Mouse (Mus musculus) brain, embryonic 14.5 days (tissue): ENCODE measurements at regions not wholly inside any gene's neighbourhood (a gene's known extent, or its start where the extent isn't known, plus 50 kb on each side); places are given as distances from the start of the nearest gene placed in this dataset.
A peak's percentile ranks its signal among the peaks of the same experiment; 100 is the strongest.

Source experiments
- DNase-seq: peaks from one replicate; pipeline ENCODE4 v3.0.0-alpha.2; 2011; ENCODE audit warnings: low read depth
- CTCF ChIP-seq: fragments of 200-500 bp; IDR thresholded peaks from 2 replicates; pipeline ENCODE4 v1.5.1; 2012; ENCODE audit warnings: inconsistent platforms, mild to moderate bottlenecking, moderate library complexity, borderline replicate concordance; ENCODE audit not compliant: insufficient read depth, insufficient read length; ENCODE audit errors: extremely low read depth
- POLR2A ChIP-seq: fragments of 200-500 bp; IDR thresholded peaks from 2 replicates; pipeline ENCODE4 v1.6.1; 2012; ENCODE audit warnings: mild to moderate bottlenecking, inconsistent platforms, borderline replicate concordance; ENCODE audit not compliant: poor library complexity, insufficient read depth, insufficient read length, severe bottlenecking; ENCODE audit errors: extremely low read depth

DNA sequence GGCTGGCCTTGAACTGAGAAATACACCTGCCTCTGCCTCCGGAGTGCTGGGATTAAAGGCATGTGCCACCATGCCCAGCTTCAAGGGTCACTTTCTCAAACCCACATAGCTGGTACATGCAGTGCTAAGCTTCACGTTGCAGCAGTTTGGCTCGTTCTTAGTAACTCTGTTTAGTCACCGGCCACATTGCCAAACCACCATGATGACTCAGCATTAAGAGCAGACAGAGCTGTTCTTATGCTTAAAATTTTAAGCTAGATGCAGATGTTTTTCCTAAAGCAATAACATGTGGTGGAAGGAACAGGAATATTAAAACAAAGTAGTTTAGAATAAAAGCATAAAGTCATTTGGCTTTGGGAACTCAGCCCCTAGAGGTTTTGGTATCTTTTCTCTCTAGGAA is 250.2 kb upstream of the Fshr start:
- TF ChIP-seq POLR2A (no peak), CTCF (no peak)
- DNase-seq = no peak

DNA sequence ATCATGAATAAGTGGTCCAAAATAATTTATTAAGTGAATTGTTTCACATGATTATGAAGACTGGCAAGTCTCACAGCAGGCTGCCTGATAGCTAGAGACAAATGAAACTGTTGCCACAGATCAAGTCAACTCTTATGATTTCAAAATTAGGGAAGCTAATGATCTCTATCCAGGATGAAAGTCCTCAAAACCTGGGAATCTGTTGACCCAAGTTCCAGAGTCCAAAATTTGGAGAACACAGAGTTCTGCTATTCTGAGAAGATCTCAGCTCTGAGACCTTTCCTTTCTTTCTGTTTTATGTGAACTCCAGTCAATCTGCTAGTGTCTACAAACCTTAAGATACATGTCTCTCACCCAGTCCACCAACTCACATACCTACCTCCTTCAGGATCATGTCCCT is 248.9 kb upstream of the Fshr start:
- TF ChIP-seq POLR2A = no peak
- TF ChIP-seq CTCF = no peak

DNA sequence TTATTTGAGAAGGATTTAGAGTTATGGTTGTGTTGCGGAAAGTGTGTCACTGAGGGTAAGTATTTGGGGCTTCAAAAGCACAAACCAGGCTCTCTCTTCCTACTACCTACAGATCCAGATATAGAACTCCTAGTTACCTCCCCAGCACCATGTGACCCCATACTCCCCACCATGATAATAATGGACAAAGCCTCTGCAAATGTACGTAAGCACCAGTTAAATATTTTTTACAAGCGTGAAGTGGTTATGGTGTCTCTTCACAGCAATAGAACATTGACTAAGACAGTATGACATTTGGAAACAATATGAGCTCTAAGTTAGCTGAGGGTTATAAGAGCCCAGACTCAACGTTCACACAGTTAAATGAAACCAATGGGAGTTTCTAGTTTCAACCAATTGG is 233.8 kb upstream of the Fshr start:
- TF ChIP-seq POLR2A (no peak), CTCF (no peak)
- DNase-seq = no peak

More for the DNA sequence above, 248.9 kb upstream of the Fshr start:
- DNase-seq = no peak

DNA sequence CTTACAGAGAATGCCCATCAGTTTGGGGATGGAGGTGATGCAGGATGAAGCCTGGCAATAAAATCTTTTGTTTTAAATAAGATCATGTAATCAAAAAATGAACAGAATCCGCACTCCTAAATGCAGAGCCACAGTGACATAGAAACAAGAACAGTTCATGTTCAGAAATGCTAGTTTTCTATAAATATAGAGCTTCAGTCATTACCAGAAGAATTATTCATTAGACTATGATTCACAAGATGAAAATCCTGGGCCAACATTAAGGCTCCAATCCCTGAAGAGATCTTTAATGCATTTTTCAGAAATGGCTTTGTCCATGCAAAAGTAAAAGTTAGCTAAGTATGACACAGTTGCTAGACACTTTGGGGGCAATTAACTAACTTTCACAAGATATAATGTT is 209.6 kb upstream of the Fshr start:
- DNase-seq = no peak
- TF ChIP-seq CTCF (no peak), POLR2A (no peak)

DNA sequence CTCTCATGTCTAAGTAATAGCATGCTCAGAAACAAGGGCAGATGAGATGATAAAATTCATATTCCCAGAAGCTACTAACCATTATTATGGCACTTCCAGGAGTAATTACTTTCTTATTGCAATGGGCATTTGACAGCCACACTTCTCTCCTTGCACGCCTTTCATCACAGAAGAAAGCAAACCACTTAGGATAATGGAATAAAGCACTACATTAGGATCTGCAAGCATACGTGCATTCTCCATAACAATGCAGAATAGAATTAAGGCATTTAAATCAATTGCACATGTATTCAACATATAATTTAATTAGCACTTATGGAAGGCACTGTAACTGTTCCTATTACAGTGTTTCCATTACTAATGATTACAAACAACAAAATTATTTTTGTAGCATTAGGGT is 205.1 kb upstream of the Fshr start:
- DNase-seq = peak; percentile 46
- no peak for TF ChIP-seq CTCF
- TF ChIP-seq POLR2A = no peak

DNA sequence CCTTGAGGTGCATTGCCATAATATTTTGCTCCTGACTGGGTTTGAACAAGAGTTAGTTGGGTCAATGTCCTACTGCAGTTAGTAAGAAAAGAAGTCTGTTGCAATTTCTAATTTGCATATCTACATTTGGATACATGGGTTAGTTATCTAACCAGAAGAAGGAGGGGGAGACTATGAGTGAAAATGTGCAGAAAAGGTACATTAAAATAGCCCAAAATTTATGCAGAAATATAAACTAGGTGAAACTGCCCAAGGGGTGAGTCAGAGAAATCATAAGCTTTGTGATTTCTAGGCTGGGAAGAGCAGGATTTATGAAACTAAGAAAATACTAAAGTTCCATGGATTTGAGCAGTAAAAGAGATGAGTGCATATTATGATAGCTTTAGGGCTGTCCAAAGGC is 156.8 kb upstream of the Fshr start:
- no peak for DNase-seq
- TF ChIP-seq CTCF (no peak), POLR2A (no peak)

DNA sequence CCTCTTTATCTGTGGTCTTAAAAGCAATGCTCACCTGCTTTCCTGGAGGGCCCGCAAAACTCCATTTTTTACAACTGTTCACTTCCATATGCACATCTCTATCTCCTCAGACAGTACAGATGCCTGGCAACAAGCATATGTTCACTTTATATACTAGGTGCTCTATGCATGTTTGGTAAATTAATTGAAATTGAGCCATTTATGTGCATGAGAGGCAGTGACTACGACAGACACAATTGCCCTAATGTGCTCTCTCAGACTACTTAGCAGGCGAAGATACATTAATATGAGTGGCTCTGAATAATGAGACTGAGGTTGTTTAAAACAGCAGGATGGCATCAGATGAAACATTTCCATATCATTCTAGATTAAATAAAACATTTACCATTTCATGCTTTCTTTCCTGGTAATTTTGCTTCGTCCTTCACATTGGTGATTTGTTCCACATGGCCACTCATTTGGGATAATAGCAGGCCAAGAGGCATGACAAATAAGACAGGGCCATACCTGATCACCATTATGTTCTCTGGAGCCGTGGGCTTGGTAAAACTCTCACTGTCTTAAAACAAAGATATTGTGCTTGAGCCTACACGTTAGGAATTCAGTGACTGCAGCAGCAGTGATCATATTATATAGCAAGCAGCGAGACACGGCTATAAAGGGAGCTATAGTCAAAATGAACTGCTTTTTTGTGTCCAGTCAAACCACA is 140.2 kb upstream of the Fshr start:
- DNase-seq = peak; percentile 48
- TF ChIP-seq CTCF (no peak), POLR2A (no peak)

DNA sequence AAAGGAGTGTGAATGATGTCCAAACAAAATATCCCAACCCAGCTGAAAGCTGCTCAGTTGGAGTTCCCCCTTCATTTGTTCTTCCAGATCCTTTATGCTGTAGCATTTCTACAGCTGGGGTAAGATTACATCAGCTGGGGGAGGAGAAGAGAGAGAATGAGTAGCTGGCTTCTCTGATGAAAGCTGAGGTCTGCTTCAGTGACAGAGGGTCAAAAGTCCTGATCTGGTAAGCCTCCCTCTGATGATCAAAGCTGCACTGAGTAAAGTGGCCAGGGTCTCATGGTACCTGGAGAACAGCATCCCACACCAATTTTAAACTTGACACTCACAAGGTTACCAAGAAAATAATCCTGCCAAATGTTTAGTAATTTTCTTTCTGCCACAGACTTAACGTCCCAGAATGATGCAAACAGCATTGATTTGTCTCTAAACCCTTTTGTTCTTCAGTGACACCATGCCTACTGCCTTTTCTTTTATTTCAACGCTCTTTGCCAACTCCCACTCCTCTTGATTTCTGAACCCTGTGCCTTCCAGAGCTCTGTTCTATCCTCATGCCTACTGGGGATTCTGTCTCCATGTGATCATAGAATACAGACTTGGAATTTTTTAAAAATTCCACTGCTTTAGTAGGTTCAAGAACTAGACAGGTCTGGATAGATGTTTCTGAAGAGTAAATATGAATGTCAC is 119.3 kb upstream of the Fshr start:
- TF ChIP-seq CTCF (no peak), POLR2A (no peak)

DNA sequence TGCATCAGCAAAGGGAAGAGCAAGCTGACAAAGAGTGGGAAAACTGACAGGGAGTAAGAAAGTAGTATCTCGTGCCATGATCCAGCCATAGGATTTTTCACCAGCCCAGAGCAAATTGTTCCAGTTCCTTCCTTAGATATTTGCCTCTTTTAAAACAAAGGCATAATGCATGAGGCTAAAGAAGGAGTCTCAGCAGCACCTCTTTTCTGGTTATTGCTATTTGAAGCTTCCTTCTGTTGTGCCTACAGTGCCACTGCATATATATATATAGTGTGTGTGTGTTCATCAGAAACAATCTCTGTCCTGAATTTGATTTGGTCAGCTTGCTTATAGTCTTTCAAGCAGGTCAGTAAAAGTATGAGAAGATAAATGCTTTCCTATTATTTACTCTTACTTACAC is 117.9 kb upstream of the Fshr start:
- no peak for DNase-seq
- TF ChIP-seq CTCF (no peak), POLR2A (no peak)

More for the DNA sequence above, 119.3 kb upstream of the Fshr start:
- no peak for DNase-seq

DNA sequence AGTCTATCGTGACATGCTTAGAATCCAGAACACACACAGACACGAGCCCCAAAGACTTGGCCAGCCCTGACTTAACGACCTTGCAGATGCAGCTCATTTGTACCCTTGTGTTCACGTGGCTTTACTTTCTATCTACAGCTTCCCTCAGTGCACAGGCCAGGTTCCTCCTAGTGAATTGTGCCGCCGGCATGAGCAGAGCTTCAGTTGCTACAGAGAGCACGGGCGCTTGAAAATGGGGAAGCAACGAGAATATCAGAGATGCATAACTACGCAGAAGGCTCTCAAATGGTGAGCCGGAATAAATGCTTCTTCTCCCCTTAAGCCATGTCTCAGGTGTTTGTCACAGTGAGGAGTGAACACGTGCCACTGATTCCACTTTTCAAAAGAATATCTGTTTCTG is 110.7 kb upstream of the Fshr start:
- TF ChIP-seq POLR2A (no peak), CTCF (no peak)

DNA sequence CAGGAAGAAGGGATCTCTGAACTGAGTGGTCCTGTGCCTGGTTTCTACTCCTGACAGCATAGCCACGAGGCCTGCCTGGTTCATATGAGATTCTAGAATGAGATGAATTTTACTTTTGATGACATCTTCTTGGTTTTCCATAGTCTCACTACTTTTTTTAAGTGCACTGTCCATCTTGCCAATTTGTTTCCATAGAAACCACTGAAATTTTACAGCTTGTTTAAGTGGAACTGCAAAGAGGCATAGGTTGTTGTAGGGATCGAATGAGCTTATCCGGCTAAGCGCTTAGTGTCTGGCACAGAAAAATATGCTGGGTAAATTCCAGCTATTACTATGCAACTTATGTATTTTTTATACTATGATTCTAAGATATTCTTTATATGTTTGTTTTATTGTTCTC is 100.8 kb upstream of the Fshr start:
- DNase-seq = no peak

More for the DNA sequence above, 110.7 kb upstream of the Fshr start:
- no peak for DNase-seq

More for the DNA sequence above, 100.8 kb upstream of the Fshr start:
- TF ChIP-seq POLR2A (no peak), CTCF (no peak)
